Mouse (Mus musculus): ENCODE measurements around the gene Mospd1.

Mospd1 gene

GRCm38 (mm10) chrX:53370366-53370740 lies at the start of gene Mospd1:
Mospd1 (minus strand) TSS chrX:53370502.
- peak; percentile 78 to 93 for DNase-seq (ENCODE audit: low spot score in 2 of 2)

GRCm38 (mm10) chrX:53386362-53386761 lies 16.1 kb upstream of the Mospd1 start:
- DNase-seq (ENCODE audit: low spot score in 2 of 2): no peak

- DNase-seq (ENCODE audit: low spot score in 2 of 2): no peak
These were observed 12.8 kb upstream of the Mospd1 start for GRCm38 (mm10) chrX:53383122-53383521.

GRCm38 (mm10) chrX:53369534-53370365 lies 552 bp downstream of the Mospd1 start:
- DNase-seq (ENCODE audit: low spot score in 2 of 2): peak; percentile 37 to 62

GRCm38 (mm10) chrX:53364668-53365383 lies 5.5 kb downstream of the Mospd1 start:
- DNase-seq (ENCODE audit: low spot score in 2 of 2): no peak

- no peak for DNase-seq (ENCODE audit: low spot score in 2 of 2)
These were observed 21.9 kb downstream of the Mospd1 start for GRCm38 (mm10) chrX:53348374-53348773.

GRCm38 (mm10) chrX:53341531-53341930 lies 28.8 kb downstream of the Mospd1 start:
- DNase-seq (ENCODE audit: low spot score in 2 of 2): peak; percentile 64 to 78

GRCm38 (mm10) chrX:53337355-53337754 lies 32.9 kb downstream of the Mospd1 start:
- DNase-seq (ENCODE audit: low spot score in 2 of 2): no peak

GRCm38 (mm10) chrX:53330396-53330795 lies 39.9 kb downstream of the Mospd1 start:
- DNase-seq (ENCODE audit: low spot score in 2 of 2): no peak

GRCm38 (mm10) chrX:53321111-53321510 lies 49.2 kb downstream of the Mospd1 start:
- no peak for DNase-seq (ENCODE audit: low spot score in 2 of 2)

GRCm38 (mm10) chrX:53320564-53320963 lies 49.7 kb downstream of the Mospd1 start:
- no peak for DNase-seq (ENCODE audit: low spot score in 2 of 2)

Measured in spleen, postnatal 10 days (tissue).